Mouse (Mus musculus): ENCODE data around the gene Ube3c.
A peak's percentile ranks its signal among the peaks of the same experiment; 100 is the strongest.

Ube3c gene

DNA sequence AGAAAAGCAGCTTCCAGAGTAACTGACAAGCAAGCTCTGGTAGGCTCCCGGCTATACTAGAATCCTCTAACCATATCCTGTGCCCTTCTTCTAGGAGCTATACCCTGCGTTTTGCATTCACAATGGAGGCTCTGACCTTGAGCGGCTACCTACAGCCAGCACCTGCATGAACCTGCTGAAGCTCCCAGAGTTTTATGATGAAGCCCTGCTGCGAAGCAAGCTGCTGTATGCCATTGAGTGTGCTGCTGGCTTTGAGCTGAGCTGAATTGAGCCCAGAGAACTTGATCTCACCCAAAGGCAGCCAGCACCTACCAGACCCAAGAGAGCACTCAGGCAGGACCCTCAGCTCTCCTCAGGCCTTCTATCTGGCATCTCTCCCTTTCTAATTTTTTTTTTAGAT lies 105.3 kb downstream of the Ube3c start:
- no peak for DNase-seq (ENCODE audit: low spot score)

DNA sequence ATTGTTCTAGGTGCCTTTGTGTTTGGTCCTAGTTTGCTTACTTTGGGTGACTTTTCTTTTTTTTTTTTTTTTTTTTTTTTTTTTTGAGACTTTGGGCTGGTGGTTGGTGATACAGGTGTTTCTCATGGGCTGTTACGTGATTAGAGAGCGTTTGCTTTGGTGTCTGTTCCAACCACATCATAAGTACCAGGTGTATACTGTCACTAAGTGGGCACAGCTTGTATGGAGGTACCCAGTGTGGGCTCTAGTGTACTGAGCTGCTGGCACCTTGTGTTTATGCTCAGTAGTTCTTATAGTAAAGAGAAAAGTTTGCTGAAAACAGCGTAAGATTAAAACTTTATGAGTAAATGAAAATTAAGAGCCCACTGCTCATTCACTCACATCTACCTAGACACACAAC lies 107.4 kb downstream of the Ube3c start:
- no peak for DNase-seq (ENCODE audit: low spot score)

DNA sequence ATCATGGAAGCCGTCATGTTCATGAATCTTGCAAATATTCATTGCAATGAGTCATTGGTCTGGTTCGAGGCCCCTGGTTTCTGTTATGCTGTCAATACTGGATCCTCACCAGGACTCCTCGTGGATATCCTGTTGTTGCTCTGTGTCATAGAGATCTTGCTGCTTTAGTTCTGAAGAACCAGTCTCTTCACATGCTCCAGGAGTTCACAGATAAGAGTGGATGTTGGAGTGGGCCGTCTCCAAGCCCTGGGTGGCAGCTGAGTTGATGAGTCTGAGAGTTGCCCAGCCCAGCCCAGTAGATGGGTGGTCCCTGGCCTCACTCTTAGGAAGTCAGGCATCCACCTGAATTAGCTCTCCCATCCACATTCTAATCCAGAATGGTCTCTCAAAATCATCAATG lies 116.0 kb downstream of the Ube3c start:
- DNase-seq (ENCODE audit: low spot score): no peak

DNA sequence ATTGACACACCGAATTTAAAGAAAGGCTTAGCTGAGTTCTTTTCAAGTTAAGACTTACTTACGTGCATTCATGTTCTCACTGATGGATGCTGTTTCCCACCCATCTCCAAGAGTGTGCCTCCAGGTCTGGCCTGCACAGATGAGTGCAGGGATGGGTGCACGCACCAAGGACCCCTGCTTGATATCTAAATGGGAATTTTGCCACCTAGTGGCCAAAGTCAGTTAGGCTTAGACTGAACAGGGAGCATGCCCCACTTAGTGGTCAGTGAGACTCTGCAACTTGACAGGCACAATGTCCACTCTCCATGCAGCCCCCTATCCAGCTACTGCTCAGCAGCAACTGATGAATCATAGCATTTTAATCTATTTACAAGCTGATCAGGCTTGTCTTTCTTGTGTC lies 118.6 kb downstream of the Ube3c start:
- peak; percentile 14 for DNase-seq (ENCODE audit: low spot score)

DNA sequence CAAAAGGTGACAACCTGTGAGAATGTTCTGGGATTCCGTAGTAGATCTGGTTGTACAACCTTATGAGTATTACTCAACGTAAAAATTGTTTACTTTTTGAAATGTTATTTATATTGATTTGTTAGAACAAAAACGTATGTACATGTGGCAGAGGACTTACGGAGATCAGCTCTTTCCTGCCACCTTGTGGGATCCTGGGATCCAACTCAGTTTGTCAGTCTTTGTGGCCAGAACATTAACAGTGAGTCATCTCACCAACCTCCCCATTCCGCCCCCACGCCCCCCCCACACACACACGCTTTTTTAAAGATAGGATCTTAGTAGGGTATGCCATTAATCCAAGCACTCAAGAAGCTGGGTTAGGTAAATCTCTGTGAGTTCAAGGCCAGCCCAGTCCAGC lies 119.3 kb downstream of the Ube3c start:
- no peak for DNase-seq (ENCODE audit: low spot score)

DNA sequence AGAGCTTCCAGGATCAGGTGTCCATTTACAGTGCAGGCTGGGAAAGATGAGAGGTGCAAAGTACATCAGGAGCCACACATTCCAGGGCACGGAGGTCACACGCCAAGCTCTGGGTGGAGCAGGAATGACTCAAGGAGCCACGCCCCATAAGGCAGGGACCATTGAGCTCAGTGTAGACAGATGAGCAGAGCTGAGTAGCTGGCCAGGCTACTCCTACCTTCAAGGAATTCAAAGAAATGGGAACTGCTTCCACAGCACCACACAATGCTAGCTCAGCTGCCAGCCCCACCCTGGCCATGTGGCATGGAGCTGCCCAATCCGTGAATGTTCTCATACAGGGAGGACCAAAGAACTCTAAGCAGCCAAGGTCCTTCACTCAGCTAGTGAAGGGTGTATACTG lies 129.5 kb downstream of the Ube3c start:
- DNase-seq (ENCODE audit: low spot score): no peak

DNA sequence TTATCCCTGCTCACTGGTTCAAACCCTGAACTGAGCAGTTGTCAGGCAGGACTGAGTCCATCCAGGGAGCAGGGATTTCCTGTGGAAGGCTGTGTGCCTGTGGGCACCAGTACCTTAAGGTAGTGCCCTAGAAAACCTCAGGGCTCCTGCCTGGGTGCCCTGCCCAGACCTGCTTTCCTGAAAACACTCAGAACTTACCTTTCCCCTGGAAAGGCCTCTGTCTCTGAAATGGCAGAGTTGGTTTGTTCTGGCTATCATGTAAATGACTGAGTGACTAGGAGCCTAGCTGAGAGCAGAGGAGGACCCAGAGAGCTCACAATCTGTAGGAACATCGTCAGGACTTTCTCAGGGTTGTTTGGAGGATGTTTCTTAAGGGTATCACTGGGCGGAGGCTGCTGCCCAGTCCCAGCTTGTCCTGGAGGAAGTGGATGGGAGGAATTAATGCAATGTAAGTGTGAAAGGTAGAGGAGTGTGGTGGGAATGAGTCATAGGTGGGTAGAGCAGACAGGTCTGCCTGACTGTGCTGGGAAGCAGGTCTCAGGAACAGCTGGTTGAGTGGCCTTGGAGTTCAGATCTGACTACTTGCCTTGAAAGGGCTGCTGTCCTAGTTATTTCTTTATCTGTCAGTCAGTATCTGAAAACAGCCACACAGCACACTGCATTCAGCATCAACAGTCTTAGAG lies 130.6 kb downstream of the Ube3c start:
- DNase-seq (ENCODE audit: low spot score): no peak

DNA sequence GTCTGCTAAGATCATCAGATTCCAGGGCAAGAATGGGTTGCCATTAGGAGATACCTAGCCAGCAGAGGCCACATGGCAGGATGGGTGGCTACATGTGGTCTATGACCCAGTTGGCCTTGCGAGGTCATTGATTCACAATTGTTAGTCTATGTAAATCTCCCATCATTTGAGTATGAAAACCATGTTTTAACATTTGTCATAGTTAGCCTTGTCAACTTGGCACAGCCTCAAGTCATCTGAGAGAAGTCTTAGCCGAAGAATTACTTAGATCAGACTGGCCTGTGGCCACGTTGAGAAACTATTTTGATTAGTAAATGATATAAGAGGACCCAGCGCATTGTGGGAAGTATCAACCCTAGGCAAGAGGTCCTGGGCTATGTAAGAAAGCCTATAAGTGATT lies 138.2 kb downstream of the Ube3c start:
- no peak for DNase-seq (ENCODE audit: low spot score)

DNA sequence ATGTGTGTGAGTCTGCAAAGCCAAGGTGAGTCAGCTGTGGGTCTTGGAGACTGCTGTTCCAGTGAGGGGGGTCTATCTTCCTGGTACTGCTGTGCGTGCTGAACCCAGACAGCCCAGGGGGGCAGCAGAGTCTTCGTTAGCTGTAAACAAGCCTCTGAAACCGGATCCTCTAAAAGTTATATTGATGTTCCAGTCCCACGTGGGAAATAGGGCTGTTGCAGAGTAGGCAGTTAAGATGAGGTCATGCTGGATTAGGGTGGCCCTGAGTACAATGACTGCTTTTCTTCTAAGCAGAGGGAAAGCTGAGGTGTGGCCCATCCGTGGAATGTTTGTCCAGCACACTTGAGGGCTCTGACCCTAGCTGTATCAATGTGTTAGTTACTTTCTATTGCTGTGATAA lies 139.2 kb downstream of the Ube3c start:
- no peak for DNase-seq (ENCODE audit: low spot score)

DNA sequence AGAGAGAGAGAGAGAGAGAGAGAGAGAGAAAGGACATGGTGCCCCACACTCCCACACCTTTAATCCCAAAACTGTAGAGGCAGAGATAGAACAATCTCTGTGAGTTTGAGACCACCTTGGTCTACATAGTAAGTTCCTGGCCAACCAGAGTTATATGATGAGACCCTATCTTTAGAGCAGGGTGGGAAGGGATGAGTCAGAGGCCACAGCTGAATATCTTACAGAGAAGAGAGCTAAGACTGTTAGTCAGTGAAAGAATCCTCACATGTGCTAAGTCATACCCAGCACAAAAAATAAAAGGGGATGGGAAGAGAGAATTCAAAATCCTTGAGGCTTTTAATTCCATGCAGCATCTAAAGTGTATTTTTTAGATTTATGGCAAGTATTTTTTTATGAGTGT lies 142.6 kb downstream of the Ube3c start:
- DNase-seq (ENCODE audit: low spot score): no peak

DNA sequence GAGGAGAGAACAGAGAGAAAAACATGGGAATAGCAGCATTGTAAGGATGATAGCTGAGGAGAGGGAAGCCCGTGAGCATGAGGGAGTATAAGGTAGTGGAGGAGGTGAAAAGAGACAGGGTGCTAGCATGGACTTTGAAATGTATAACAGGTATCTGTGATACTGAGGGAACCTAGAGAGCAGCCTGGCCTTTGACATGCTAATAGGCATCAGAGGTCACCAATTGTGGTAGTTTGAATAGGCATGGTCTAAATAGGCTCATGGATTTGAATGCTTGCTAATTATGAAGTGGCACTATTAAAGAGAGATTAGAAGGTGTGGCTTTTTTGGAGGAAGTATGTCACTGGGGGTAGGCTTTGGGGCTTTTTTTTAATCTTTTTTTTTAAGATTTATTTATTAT lies 143.9 kb downstream of the Ube3c start:
- no peak for DNase-seq (ENCODE audit: low spot score)

DNA sequence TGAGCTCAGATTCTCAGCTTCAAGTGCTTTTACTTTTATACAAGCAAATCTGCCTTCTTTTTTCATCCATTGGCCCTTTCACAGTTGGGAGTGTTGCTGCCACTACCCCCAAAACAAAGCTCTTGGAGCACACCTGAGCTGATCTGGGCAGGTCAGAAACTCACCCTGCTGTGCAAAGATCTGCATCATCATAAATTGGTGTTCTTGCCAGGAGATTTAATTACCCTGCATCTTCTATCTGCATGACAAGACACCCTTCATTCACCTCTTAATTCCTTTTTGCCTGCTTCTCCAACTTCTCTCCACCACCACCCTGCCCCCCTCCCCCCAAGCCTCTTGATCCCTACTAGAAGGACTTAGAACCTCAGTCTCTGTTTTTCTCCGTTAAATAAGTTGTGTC lies 152.1 kb downstream of the Ube3c start:
- DNase-seq (ENCODE audit: low spot score): no peak

DNA sequence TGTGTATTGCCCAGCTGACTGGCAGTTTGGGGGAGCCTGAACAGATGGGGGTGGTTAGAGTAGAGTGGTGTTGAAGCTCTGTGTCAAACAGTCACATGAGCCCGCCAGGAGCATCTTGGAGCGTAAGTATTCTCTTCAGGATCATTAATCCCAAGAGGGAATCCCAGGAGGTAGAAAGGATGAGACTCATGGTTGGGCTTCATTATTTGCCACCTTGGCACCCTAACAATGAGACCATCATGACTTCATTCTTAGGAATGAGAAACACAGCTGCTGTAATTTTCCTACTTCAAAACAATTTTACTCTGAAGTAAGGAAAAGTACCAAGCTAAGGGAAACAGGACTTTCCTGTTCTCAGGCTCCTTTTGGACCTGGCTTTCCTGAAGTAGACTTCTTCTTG lies 156.3 kb downstream of the Ube3c start:
- no peak for DNase-seq (ENCODE audit: low spot score)
